Mouse (Mus musculus): ENCODE data around the gene Zfp503. TPM values are rescaled to one million over a fixed set of nuclear protein-coding genes. Genes with fewer than 3 reads are reported as not detected.

Zfp503 gene
- total RNA-seq (2021) = 1 to 10 TPM; 1.5 to 2.1 TPM

- intact Hi-C loops (cut with DNase I) = loop anchor here (1.0 to 10.0 kb wide), 6 partner anchors 33 to 1535 kb away; no protein-coding TSS in a partner anchor
- peak; percentile 13 for DNase-seq (ENCODE audit: low spot score)
These were observed at the start of gene Zfp503 for GRCm38 (mm10) chr14:21989291-21989913. Gene Zfp503 (minus strand): TSS chr14:21989601.

- intact Hi-C loops (cut with DNase I) = no loop called here
These were observed 48.2 kb upstream of the Zfp503 start for GRCm38 (mm10) chr14:22037498-22038131.

GRCm38 (mm10) chr14:22036802-22037497 is 47.5 kb upstream of the Zfp503 start:
- no peak for DNase-seq (ENCODE audit: low spot score)
- intact Hi-C loops (cut with DNase I) = no loop called here

More at GRCm38 (mm10) chr14:22037498-22038131, 48.2 kb upstream of the Zfp503 start:
- no peak for DNase-seq (ENCODE audit: low spot score)

DNA sequence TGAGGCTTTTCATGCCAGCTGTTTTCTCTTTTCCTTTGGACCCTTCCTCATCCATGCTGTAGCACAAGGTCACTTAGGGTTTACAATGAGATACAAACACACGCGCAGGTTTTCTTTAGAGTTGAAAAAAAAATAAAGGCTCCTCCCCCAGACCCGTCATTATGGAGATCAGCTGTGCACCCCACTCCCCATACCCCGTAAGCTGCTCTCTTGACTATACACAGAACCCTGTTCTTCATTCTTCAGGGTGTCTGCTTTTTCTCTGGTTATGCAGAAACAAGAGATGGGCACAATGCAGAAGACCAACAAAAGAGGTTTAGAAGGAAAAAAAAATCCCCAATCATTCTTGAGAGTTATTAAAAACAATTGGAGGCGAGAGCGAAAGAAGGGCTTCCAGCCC is 46.9 kb upstream of the Zfp503 start:
- no peak for DNase-seq (ENCODE audit: low spot score)
- intact Hi-C loops (cut with DNase I) = no loop called here

DNA sequence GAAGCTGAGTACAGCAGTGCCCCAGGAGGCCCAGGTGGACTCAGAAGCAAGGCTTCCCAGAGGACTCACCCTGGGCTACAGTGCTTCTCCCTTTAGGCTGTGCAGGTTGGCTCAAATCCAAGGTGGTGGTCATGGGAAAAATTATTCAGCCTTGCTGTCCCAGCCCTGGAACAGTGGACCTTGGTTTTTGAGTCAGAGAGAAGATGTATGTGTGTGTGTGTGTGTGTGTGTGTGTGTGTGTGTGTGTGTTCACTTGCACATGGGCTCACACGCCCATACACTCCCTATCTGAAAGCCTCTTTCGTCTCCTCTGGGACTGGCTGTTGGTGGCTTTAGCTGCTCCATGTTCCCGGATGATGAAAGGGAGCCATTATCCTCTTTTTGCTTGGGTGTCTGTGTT is 46.5 kb upstream of the Zfp503 start:
- intact Hi-C loops (cut with DNase I) = no loop called here
- no peak for DNase-seq (ENCODE audit: low spot score)

DNA sequence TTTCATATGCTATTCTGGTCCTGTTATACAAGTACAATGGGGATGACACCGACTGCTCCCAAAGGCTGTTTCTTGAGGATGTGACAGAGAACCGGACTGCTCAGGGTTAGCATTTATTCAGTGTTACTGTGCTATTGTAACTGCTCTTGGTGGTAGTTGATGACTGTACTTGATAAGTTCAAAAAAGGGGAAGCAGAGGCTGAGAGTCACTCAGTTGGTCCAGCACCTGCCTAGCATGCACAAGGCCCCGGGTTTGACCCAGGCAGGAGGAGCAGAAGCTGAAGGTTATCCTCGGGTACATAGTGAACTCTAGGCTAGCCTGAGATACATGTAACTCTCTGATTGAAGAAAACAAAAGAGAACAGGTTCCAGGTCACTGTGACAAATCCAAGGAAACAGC is 34.1 kb upstream of the Zfp503 start:
- intact Hi-C loops (cut with DNase I) = loop anchor here (5.0 kb wide), 1 partner anchor 36 kb away; the partner anchor contains the start of gene Zfp503
- no peak for DNase-seq (ENCODE audit: low spot score)

- DNase-seq (ENCODE audit: low spot score) = peak; percentile 15
- intact Hi-C loops (cut with DNase I) = loop anchor here (5.0 kb wide), 1 partner anchor 34 kb away; the partner anchor contains the start of gene Zfp503
These were observed 31.5 kb upstream of the Zfp503 start for GRCm38 (mm10) chr14:22020885-22021284.

GRCm38 (mm10) chr14:22019949-22020845 is 30.8 kb upstream of the Zfp503 start:
- intact Hi-C loops (cut with DNase I) = loop anchor here (5.0 kb wide), 1 partner anchor 33 kb away; the partner anchor contains the start of gene Zfp503
- no peak for DNase-seq (ENCODE audit: low spot score)

- DNase-seq (ENCODE audit: low spot score) = peak; percentile 63
- intact Hi-C loops (cut with DNase I) = no loop called here
These were observed 30.0 kb upstream of the Zfp503 start, which contains the start of gene Lrmda for GRCm38 (mm10) chr14:22019252-22019948. Gene Lrmda (plus strand): TSS chr14:22019712.

- intact Hi-C loops (cut with DNase I) = no loop called here
- no peak for DNase-seq (ENCODE audit: low spot score)
These were observed 27.6 kb upstream of the Zfp503 start for GRCm38 (mm10) chr14:22017011-22017410.

DNA sequence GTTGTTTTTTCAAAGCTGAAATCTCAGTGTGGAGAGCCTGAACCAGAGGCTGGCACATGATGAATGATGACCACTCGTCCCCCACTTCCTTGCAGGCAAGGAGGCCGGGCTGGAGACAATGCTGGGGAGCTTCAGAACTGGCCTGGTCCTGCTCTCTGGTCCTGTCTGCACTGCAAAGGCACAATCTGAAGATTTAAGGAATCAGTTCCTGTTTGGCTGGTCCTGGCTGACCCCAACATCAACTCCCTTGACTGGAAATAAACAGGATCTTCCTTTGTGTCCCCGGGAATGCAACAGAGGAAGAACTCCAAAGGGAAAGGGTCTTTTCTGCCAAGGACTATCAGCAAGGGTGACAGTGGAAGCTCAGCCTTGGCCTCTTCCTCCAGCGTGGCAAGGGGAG is 25.4 kb upstream of the Zfp503 start:
- DNase-seq (ENCODE audit: low spot score) = no peak
- intact Hi-C loops (cut with DNase I) = no loop called here

DNA sequence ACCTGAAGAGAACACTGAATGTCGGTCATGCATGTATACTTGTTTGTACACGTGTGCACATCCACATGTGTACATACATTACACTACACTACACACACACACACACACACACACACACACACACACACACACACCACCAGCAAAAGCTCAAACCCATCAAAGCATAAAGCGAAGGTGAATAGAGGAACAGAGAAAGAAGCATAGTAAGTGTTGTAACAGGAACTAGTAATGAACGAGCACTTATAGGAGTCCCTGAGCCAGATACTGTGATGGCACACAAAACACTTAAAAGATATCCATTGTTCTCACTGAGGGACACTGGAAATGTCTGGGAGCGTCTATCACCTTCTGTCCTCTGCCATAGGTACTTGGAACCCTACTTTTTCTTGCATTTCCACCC is 24.9 kb upstream of the Zfp503 start:
- intact Hi-C loops (cut with DNase I) = no loop called here
- DNase-seq (ENCODE audit: low spot score) = no peak

GRCm38 (mm10) chr14:22007006-22007405 is 17.6 kb upstream of the Zfp503 start:
- intact Hi-C loops (cut with DNase I) = no loop called here

GRCm38 (mm10) chr14:22004943-22005342 is 15.5 kb upstream of the Zfp503 start:
- intact Hi-C loops (cut with DNase I) = no loop called here
- no peak for DNase-seq (ENCODE audit: low spot score)

More at GRCm38 (mm10) chr14:22007006-22007405, 17.6 kb upstream of the Zfp503 start:
- DNase-seq (ENCODE audit: low spot score) = no peak

- intact Hi-C loops (cut with DNase I) = no loop called here
- no peak for DNase-seq (ENCODE audit: low spot score)
These were observed 14.2 kb upstream of the Zfp503 start for GRCm38 (mm10) chr14:22003631-22004030.

- intact Hi-C loops (cut with DNase I) = no loop called here
- no peak for DNase-seq (ENCODE audit: low spot score)
These were observed 13.8 kb upstream of the Zfp503 start for GRCm38 (mm10) chr14:22003231-22003630.

- intact Hi-C loops (cut with DNase I) = no loop called here
- no peak for DNase-seq (ENCODE audit: low spot score)
These were observed 10.2 kb upstream of the Zfp503 start for GRCm38 (mm10) chr14:21999588-21999987.

DNA sequence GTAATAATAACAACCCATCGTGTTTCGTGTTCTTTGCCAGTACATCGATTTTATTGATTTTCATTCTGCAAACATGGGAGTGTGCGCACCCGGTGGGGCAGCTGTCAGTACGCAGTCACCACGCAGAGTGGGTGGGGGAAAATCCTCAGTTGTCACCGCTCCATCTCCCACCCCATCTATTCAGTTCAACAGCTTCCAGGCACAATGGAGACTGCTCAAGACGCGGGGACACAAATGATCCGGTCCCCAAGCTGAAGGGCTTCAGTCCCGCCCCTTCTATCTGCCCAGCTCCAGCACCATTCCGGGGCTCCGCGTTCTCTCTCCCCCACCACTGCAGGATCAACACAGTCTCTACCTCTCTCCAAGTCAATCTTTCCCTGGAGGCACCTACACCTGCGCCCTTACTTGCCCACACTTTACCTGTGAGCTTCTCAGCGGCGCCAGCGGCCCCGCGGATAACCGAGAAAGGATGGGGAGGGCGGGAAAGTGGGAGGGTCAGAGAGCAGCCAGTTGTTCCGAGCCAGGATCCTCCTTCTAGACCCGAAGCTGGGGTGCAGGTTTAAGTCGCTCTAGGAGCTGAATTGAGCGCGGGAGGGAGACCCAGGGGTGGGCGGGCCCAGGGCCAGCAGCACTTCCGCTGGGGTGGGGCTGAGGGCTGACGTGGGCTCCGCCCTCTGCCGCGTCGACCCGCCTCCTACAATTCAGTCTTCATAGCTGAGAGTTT is 5.8 kb upstream of the Zfp503 start:
- DNase-seq (ENCODE audit: low spot score) = peak; percentile 6

More for the DNA sequence above, 5.8 kb upstream of the Zfp503 start:
- intact Hi-C loops (cut with DNase I) = no loop called here

Measured in heart, postnatal 25 days (tissue).